Mouse (Mus musculus) CH12.LX (cell line): ENCODE measurements at regions not wholly inside any gene's neighbourhood (a gene's known extent, or its start where the extent isn't known, plus 50 kb on each side); places are given as distances from the start of the nearest gene placed in this dataset.

Experiments used
- DNase-seq: peaks from one replicate; pipeline ENCODE4 v3.0.0-alpha.2; 2013; ENCODE audit errors: extremely low read depth
- H3K27ac ChIP-seq: 2 replicates; pipeline ENCODE4 v1.5.1; 2012; ENCODE audit warnings: low read depth, mild to moderate bottlenecking, control low read depth, moderate library complexity; ENCODE audit not compliant: insufficient read depth
- H3K27me3 ChIP-seq: replicated peaks from 2 replicates; pipeline ENCODE3; 2012; ENCODE audit warnings: inconsistent platforms
- H3K36me3 ChIP-seq, 2 experiments: replicated peaks in 1 of 2; 2 replicates each; pipeline versions ENCODE3 to v1.6.1; 2012; ENCODE audit warnings: inconsistent platforms in 1 of 2, low read length in 1 of 2, mild to moderate bottlenecking in 1 of 2, mixed read lengths in 1 of 2, moderate library complexity in 1 of 2; ENCODE audit not compliant: control insufficient read depth in 1 of 2, insufficient read depth in 1 of 2
- H3K4me1 ChIP-seq, 2 experiments: 2 replicates each; pipeline ENCODE4 v1.6.1; 2012; ENCODE audit warnings: inconsistent platforms in 1 of 2, moderate library complexity in 1 of 2; ENCODE audit not compliant: insufficient read depth in 2 of 2, control insufficient read depth in 1 of 2
- H3K4me2 ChIP-seq: 2 replicates; pipeline ENCODE4 v1.6.1; 2012; ENCODE audit warnings: low read depth, mild to moderate bottlenecking, control low read depth; ENCODE audit not compliant: poor library complexity, insufficient read depth, severe bottlenecking
- H3K4me3 ChIP-seq, 3 experiments: fragments of 150-350 bp in 1 of 3; sonication (generic) in 1 of 3; replicated peaks in 1 of 3; 2 replicates each; pipeline versions ENCODE3 to v1.5.1; 2011 to 2012; ENCODE audit warnings: low read depth in 2 of 3, low read length in 2 of 3, mild to moderate bottlenecking in 2 of 3, moderate library complexity in 2 of 3, control low read depth in 1 of 3, improper control_type of control experiment in 1 of 3, inconsistent platforms in 1 of 3, mixed read lengths in 1 of 3; ENCODE audit not compliant: poor library complexity in 1 of 3
- H3K79me2 ChIP-seq: replicated peaks from 2 replicates; pipeline ENCODE4 v1.6.1; 2012; ENCODE audit warnings: mild to moderate bottlenecking, moderate library complexity; ENCODE audit not compliant: control insufficient read depth, poor library complexity, insufficient read depth, severe bottlenecking; ENCODE audit errors: extremely low read depth
- H3K9ac ChIP-seq: 2 replicates; pipeline ENCODE4 v1.6.1; 2012; ENCODE audit warnings: low read depth, mild to moderate bottlenecking, control low read depth, moderate library complexity; ENCODE audit not compliant: insufficient read depth
- H3K9me3 ChIP-seq: replicated peaks from 2 replicates; pipeline ENCODE3; 2012; ENCODE audit warnings: low read length, inconsistent platforms, mixed read lengths
- BHLHE40 ChIP-seq: IDR thresholded peaks from 2 replicates; pipeline ENCODE4 v1.6.1; 2011; ENCODE audit warnings: mild to moderate bottlenecking, low read depth, low read length, improper control_type of control experiment
- CTCF ChIP-seq, 2 experiments: IDR thresholded peaks in 1 of 2; conservative IDR thresholded peaks in 1 of 2; 2 replicates each; pipeline ENCODE4 v1.5.1; 2011 to 2012; ENCODE audit warnings: low read depth in 2 of 2, low read length in 2 of 2, improper control_type of control experiment in 1 of 2, inconsistent platforms in 1 of 2, mild to moderate bottlenecking in 1 of 2, moderate library complexity in 1 of 2
- ETS1 ChIP-seq: conservative IDR thresholded peaks from 2 replicates; pipeline ENCODE4 v1.6.1; 2012; ENCODE audit warnings: low read depth, mild to moderate bottlenecking, inconsistent platforms, low read length, improper control_type of control experiment, moderate library complexity
- IRF4 ChIP-seq: IDR thresholded peaks from 2 replicates; pipeline ENCODE4 v1.6.1; 2014; ENCODE audit warnings: low read depth, mild to moderate bottlenecking, inconsistent platforms, low read length, improper control_type of control experiment
- JUN ChIP-seq: IDR thresholded peaks from 2 replicates; pipeline ENCODE4 v1.6.1; 2011; ENCODE audit warnings: low read depth, mild to moderate bottlenecking, low read length, improper control_type of control experiment, moderate library complexity; ENCODE audit not compliant: insufficient read depth
- JUND ChIP-seq: conservative IDR thresholded peaks from 2 replicates; pipeline ENCODE4 v1.6.1; 2011; ENCODE audit warnings: low read depth, low read length, improper control_type of control experiment
- MAFK ChIP-seq: IDR thresholded peaks from 2 replicates; pipeline ENCODE4 v1.6.1; 2011; ENCODE audit warnings: low read length, improper control_type of control experiment; ENCODE audit not compliant: insufficient replicate concordance
- MAX ChIP-seq: IDR thresholded peaks from 2 replicates; pipeline ENCODE4 v1.6.1; 2011; ENCODE audit warnings: low read length, improper control_type of control experiment
- MEF2A ChIP-seq: IDR thresholded peaks from 2 replicates; pipeline ENCODE4 v1.6.1; 2014; ENCODE audit warnings: low read depth, mild to moderate bottlenecking, inconsistent platforms, low read length, improper control_type of control experiment, borderline replicate concordance
- MXI1 ChIP-seq: IDR thresholded peaks from 2 replicates; pipeline ENCODE4 v1.6.1; 2011; ENCODE audit warnings: mild to moderate bottlenecking, low read depth, low read length, improper control_type of control experiment
- MYC ChIP-seq: IDR thresholded peaks from 2 replicates; pipeline ENCODE4 v1.6.1; 2011; ENCODE audit warnings: low read depth, mild to moderate bottlenecking, improper control_type of control experiment, low read length
- NELFE ChIP-seq: IDR thresholded peaks from 2 replicates; pipeline ENCODE4 v1.6.1; 2011; ENCODE audit warnings: low read depth, low read length, improper control_type of control experiment
- NRF1 ChIP-seq: IDR thresholded peaks from 2 replicates; pipeline ENCODE4 v1.6.1; 2014; ENCODE audit warnings: low read depth, mild to moderate bottlenecking, inconsistent platforms, low read length, improper control_type of control experiment, moderate library complexity
- POLR2A ChIP-seq: IDR thresholded peaks from 2 replicates; pipeline ENCODE4 v1.6.1; 2011; ENCODE audit warnings: low read depth, mild to moderate bottlenecking, improper control_type of control experiment, low read length
- RAD21 ChIP-seq: IDR thresholded peaks from 2 replicates; pipeline ENCODE4 v1.6.1; 2011; ENCODE audit warnings: low read depth, mild to moderate bottlenecking, low read length, improper control_type of control experiment, moderate library complexity
- RCOR1 ChIP-seq: conservative IDR thresholded peaks from 2 replicates; pipeline ENCODE4 v1.6.1; 2012; ENCODE audit warnings: low read depth, mild to moderate bottlenecking, inconsistent platforms, low read length, improper control_type of control experiment
- SIN3A ChIP-seq: IDR thresholded peaks from 2 replicates; pipeline ENCODE4 v1.6.1; 2012; ENCODE audit warnings: low read length, improper control_type of control experiment, inconsistent platforms
- SMC3 ChIP-seq: IDR thresholded peaks from 2 replicates; pipeline ENCODE4 v1.6.1; 2011; ENCODE audit warnings: low read depth, low read length, improper control_type of control experiment
- TBP ChIP-seq: conservative IDR thresholded peaks from 2 replicates; pipeline ENCODE4 v1.6.1; 2011; ENCODE audit warnings: low read depth, low read length, improper control_type of control experiment
- TCF12 ChIP-seq: IDR thresholded peaks from 2 replicates; pipeline ENCODE4 v1.6.1; 2014; ENCODE audit warnings: low read depth, mild to moderate bottlenecking, inconsistent platforms, low read length, improper control_type of control experiment
- ZC3H11A ChIP-seq: IDR thresholded peaks from 2 replicates; pipeline ENCODE4 v1.6.1; 2012; ENCODE audit warnings: low read depth, mild to moderate bottlenecking, inconsistent platforms, low read length, improper control_type of control experiment
- ZKSCAN1 ChIP-seq: IDR thresholded peaks from 2 replicates; pipeline ENCODE4 v1.6.1; 2012; ENCODE audit warnings: low read depth, inconsistent platforms, low read length, improper control_type of control experiment, borderline replicate concordance
- dilution Hi-C: fragments of 300-500 bp; cut with MboI; formaldehyde crosslinking; loops from 2 replicates; pipeline ENCODE4 v1.14.3; 2020; ENCODE audit warnings: low sequenced_read_pairs; ENCODE audit not compliant: extremely low pct_unique_long_range_greater_than_20kb, extremely low pct_ligation_motif_present
- in situ Hi-C: fragments of 300-500 bp; cut with MboI; formaldehyde crosslinking; loops from 3 replicates; pipeline ENCODE4 v1.14.3; 2019; ENCODE audit warnings: low sequenced_read_pairs, low pct_ligation_motif_present, low pct_unique_long_range_greater_than_20kb, mixed read lengths

DNA sequence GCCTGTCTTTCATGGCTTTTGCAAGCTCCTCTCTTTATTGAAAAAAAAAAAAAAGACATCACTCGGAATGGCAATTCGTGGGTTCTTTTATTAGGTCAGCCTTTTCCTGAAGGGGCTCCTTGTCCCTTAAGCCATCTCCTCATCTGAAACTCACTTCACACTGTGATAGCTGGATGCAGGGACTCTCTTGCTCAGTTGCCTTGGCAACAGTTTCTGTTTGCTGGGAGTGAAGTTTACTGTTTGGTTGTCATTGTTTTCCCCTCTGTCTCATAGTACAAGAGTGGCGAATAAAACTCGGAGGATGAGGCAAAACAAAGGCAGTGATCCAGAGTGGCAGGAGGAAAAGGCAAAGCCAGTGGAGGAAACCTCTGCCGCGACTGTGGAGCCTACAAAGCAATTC, 194.6 kb downstream of the Brinp2 start:
- H3K9me3 ChIP-seq: no peaks in the 10 kb centered on the region
- H3K36me3 ChIP-seq: no peaks in the 10 kb centered on the region
- no peak for DNase-seq
- no peak for TF ChIP-seq NRF1
- no peak for TF ChIP-seq MYC
- no peak for TF ChIP-seq MAX
- TF ChIP-seq POLR2A: no peak
- TF ChIP-seq, all 38 proteins: peak for 0
- H3K9ac ChIP-seq: no peak overlapping the region
- no peaks in the 10 kb centered on the region for H3K79me2 ChIP-seq
- in situ Hi-C loops: no loop called here
- dilution Hi-C loops: no loop called here
- H3K27me3 ChIP-seq: no peaks in the 10 kb centered on the region
- no peak overlapping the region for H3K4me3 ChIP-seq
- no peak overlapping the region for H3K4me2 ChIP-seq
- H3K27ac ChIP-seq: no peak overlapping the region
- no peaks in the 10 kb centered on the region for H3K4me1 ChIP-seq

DNA sequence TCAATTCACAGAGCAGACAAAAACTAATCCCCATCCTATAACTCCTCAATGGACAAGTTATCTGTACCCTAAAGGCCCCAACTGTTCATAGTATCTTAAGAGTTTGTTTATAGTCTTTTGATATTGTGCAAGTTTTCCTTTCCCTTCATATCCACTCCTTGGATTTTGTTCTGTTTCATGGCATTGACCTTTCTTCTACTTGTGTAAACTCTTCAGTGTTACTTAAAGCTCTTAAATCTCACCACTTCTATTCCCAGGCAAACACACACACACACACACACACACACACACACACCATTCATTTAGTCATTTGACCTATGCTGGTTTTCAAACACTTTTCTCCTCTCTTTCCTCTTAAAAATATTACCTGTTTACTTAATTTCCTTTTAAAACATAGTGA, 192.7 kb downstream of the Brinp2 start:
- in situ Hi-C loops: no loop called here
- H3K27me3 ChIP-seq: no peaks in the 10 kb centered on the region

DNA sequence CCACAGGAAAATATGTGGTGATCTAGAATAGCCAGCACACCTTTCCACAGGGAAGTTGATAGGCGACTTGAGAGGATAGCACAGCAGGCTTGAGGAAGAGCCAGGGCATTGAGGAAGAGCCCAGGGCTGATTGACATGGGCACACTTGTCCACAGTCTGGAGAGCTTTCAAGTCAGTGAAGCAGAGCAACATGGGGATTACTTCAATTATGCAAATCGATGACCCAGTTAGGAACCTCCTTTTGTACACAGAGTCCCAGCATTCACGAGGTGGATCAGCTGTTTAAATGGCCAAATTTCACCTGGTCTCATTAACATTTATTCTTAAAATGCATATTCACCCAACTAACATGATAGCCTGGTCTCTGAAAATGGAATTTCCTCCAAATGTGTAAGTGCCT, 186.1 kb downstream of the Brinp2 start:
- Histone ChIP-seq H3K4me2 (no peak overlapping the region), H3K9ac (no peak overlapping the region), H3K36me3 (no peaks in the 10 kb centered on the region), H3K4me1 (no peaks in the 10 kb centered on the region), H3K4me3 (no peak overlapping the region), H3K27ac (no peak overlapping the region), H3K27me3 (no peaks in the 10 kb centered on the region)
- dilution Hi-C loops: no loop called here
- in situ Hi-C loops: no loop called here
- no peak for DNase-seq
- TF ChIP-seq IRF4 (no peak), MXI1 (no peak), JUN (no peak), BHLHE40 (no peak), ZC3H11A (no peak), MEF2A (no peak), RAD21 (no peak), SMC3 (no peak), NELFE (no peak), TBP (no peak)
- TF ChIP-seq, all 38 proteins: peak for 0
- no peaks in the 10 kb centered on the region for H3K9me3 ChIP-seq
- no peaks in the 10 kb centered on the region for H3K79me2 ChIP-seq

More for the DNA sequence above, 192.7 kb downstream of the Brinp2 start:
- no peak overlapping the region for H3K27ac ChIP-seq
- DNase-seq: no peak
- TF ChIP-seq SMC3 (no peak), MAX (no peak), BHLHE40 (no peak), RAD21 (no peak), CTCF (conservative IDR thresholded peaks at IDR 0.05 in 1 of 2, IDR thresholded peaks at IDR 0.05 in 1 of 2; ENCODE audit: low read depth in 2 of 2, low read length in 2 of 2) (no peak), ZC3H11A (no peak), TCF12 (no peak), MAFK (no peak), ZKSCAN1 (no peak), JUND (no peak), NRF1 (no peak), MEF2A (no peak), RCOR1 (no peak), SIN3A (no peak), ETS1 (no peak)
- H3K4me2 ChIP-seq: no peak overlapping the region
- no peak overlapping the region for H3K9ac ChIP-seq
- no peak overlapping the region for H3K4me3 ChIP-seq
- dilution Hi-C loops: no loop called here
- H3K4me1 ChIP-seq: no peaks in the 10 kb centered on the region
- no peaks in the 10 kb centered on the region for H3K9me3 ChIP-seq
- no peaks in the 10 kb centered on the region for H3K79me2 ChIP-seq
- H3K36me3 ChIP-seq: no peaks in the 10 kb centered on the region
